Mouse (Mus musculus): ENCODE data around the gene Tceanc2. TPM values are rescaled to one million over a fixed set of nuclear protein-coding genes. Genes with fewer than 3 reads are reported as not detected.
A peak's percentile ranks its signal among the peaks of the same experiment; 100 is the strongest.

The Tceanc2 gene
- total and polyA plus RNA-seq, 2 experiments from 2014 or later, result 12.1 to 33.4 TPM

- DNase-seq (ENCODE audit: low spot score) (no peak), ATAC-seq (ENCODE audit: low FRiP score) (no peak)
- 52% methylated on average over 11 of the region's 11 CpGs for WGBS
- peak overlapping the region; percentile 80; the same call in 1 of the 2 replicates for H3K9ac ChIP-seq (replicated peaks; ENCODE audit: low read length, poor library complexity, severe bottlenecking)
- TF ChIP-seq CTCF (IDR thresholded peaks at IDR 0.05), result no peak
- H3K9me3 ChIP-seq (ENCODE audit: low read length), result no peaks in the 10 kb centered on the region
- H3K27me3 ChIP-seq (ENCODE audit: insufficient read depth, low read length), result no peaks in the 10 kb centered on the region
- peaks cover 7% of the 10 kb centered on the region; the same call in 1 of the 2 replicates for H3K4me1 ChIP-seq (ENCODE audit: insufficient read depth, low read length)
- H3K4me2 ChIP-seq (ENCODE audit: low read depth, low read length, poor library complexity, severe bottlenecking), result peak overlapping the region; percentile 53
- H3K36me3 ChIP-seq (ENCODE audit: insufficient read depth, low read length), result peaks cover 8% of the 10 kb centered on the region
- H3K27ac ChIP-seq (ENCODE audit: low read depth, low read length), result peak overlapping the region; percentile 96
- peak overlapping the region; percentile 95 for H3K4me3 ChIP-seq (ENCODE audit: low read depth, low read length)
These were observed 1.4 kb downstream of the Tceanc2 start for GRCm38 (mm10) chr4:107177506-107177905.

DNA sequence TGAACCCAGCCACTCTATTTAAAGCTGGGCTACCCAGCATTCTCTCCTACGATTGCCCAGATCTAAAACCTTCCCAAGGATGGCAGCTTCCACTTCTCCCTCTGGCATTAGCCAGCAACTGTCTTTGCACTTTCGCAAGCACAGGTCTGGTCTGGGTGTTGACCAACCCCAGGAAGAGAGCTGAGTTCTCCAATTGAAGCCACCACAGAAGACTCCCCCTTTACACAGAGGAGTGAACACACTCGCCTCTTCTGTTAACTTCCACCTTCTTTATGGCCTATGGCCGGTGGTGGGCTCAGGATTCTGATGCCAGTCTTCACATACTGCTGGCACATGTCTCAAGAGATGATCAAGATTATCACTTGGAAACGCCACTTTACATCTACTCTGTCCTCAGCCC, 11.1 kb downstream of the Tceanc2 start:
- no peak overlapping the region for H3K9ac ChIP-seq (replicated peaks; ENCODE audit: low read length, poor library complexity, severe bottlenecking)
- DNase-seq (ENCODE audit: low spot score) (no peak), ATAC-seq (ENCODE audit: low FRiP score) (no peak)
- WGBS, result 91% methylated on average over 5 of the region's 5 CpGs
- no peaks in the 10 kb centered on the region for H3K4me1 ChIP-seq (ENCODE audit: insufficient read depth, low read length)
- H3K4me3 ChIP-seq (ENCODE audit: low read depth, low read length), result no peak overlapping the region
- no peaks in the 10 kb centered on the region for H3K9me3 ChIP-seq (ENCODE audit: low read length)
- no peak overlapping the region for H3K4me2 ChIP-seq (ENCODE audit: low read depth, low read length, poor library complexity, severe bottlenecking)
- H3K27me3 ChIP-seq (ENCODE audit: insufficient read depth, low read length), result no peaks in the 10 kb centered on the region
- no peak overlapping the region for H3K27ac ChIP-seq (ENCODE audit: low read depth, low read length)
- peaks cover 2% of the 10 kb centered on the region for H3K36me3 ChIP-seq (ENCODE audit: insufficient read depth, low read length)
- no peak for TF ChIP-seq CTCF (IDR thresholded peaks at IDR 0.05)

DNA sequence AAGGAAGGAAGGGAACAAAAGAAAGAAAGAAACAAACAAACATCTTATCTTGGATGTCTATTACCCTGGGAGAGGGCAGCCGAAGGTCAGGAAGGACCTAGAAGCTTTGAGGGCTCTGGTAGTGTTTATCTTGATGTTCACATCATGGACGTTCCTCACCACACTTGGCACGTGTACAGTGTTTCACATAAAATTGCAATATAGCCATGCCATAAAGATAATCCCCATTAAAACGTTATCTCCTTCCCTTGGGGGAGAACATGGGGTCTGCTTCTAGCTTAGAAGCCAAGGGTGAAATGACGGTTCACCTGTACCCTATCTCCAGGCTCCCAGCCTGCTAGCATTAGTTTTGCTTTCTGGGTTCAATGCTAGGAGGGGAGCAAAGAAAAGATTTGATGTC, 12.2 kb downstream of the Tceanc2 start:
- Histone ChIP-seq H3K4me3 (ENCODE audit: low read depth, low read length) (no peak overlapping the region), H3K4me1 (ENCODE audit: insufficient read depth, low read length) (no peaks in the 10 kb centered on the region), H3K27ac (ENCODE audit: low read depth, low read length) (no peak overlapping the region), H3K36me3 (ENCODE audit: insufficient read depth, low read length) (peaks cover 2% of the 10 kb centered on the region), H3K9me3 (ENCODE audit: low read length) (no peaks in the 10 kb centered on the region), H3K4me2 (ENCODE audit: low read depth, low read length, poor library complexity, severe bottlenecking) (no peak overlapping the region), H3K27me3 (ENCODE audit: insufficient read depth, low read length) (no peaks in the 10 kb centered on the region), H3K9ac (replicated peaks; ENCODE audit: low read length, poor library complexity, severe bottlenecking) (no peak overlapping the region)
- no peak for ATAC-seq (ENCODE audit: low FRiP score)
- TF ChIP-seq CTCF (IDR thresholded peaks at IDR 0.05), result no peak
- no peak for DNase-seq (ENCODE audit: low spot score)
- WGBS, result 89% methylated on average over 5 of the region's 5 CpGs

GRCm38 (mm10) chr4:107163756-107164587, 14.9 kb downstream of the Tceanc2 start:
- Histone ChIP-seq H3K4me1 (ENCODE audit: insufficient read depth, low read length) (no peaks in the 10 kb centered on the region), H3K4me2 (ENCODE audit: low read depth, low read length, poor library complexity, severe bottlenecking) (no peak overlapping the region), H3K9ac (replicated peaks; ENCODE audit: low read length, poor library complexity, severe bottlenecking) (no peak overlapping the region), H3K27me3 (ENCODE audit: insufficient read depth, low read length) (no peaks in the 10 kb centered on the region), H3K36me3 (ENCODE audit: insufficient read depth, low read length) (peaks cover 9% of the 10 kb centered on the region), H3K4me3 (ENCODE audit: low read depth, low read length) (no peak overlapping the region), H3K9me3 (ENCODE audit: low read length) (no peaks in the 10 kb centered on the region), H3K27ac (ENCODE audit: low read depth, low read length) (no peak overlapping the region)
- peak; percentile 54; the same call in 1 of the 2 replicates for ATAC-seq (ENCODE audit: low FRiP score)
- 33% methylated on average over 9 of the region's 9 CpGs for WGBS
- peak; percentile 100 for TF ChIP-seq CTCF (IDR thresholded peaks at IDR 0.05)
- peak; percentile 89 for DNase-seq (ENCODE audit: low spot score)

- Histone ChIP-seq H3K27me3 (ENCODE audit: insufficient read depth, low read length) (no peaks in the 10 kb centered on the region), H3K4me3 (ENCODE audit: low read depth, low read length) (no peak overlapping the region), H3K27ac (ENCODE audit: low read depth, low read length) (no peak overlapping the region), H3K4me2 (ENCODE audit: low read depth, low read length, poor library complexity, severe bottlenecking) (no peak overlapping the region), H3K9me3 (ENCODE audit: low read length) (no peaks in the 10 kb centered on the region), H3K9ac (replicated peaks; ENCODE audit: low read length, poor library complexity, severe bottlenecking) (no peak overlapping the region), H3K36me3 (ENCODE audit: insufficient read depth, low read length) (peaks cover 12% of the 10 kb centered on the region), H3K4me1 (ENCODE audit: insufficient read depth, low read length) (no peaks in the 10 kb centered on the region)
- TF ChIP-seq CTCF (IDR thresholded peaks at IDR 0.05), result no peak
- no peak for DNase-seq (ENCODE audit: low spot score)
- ATAC-seq (ENCODE audit: low FRiP score), result no peak
- 89% methylated on average over 10 of the region's 10 CpGs for WGBS
These were observed 15.6 kb downstream of the Tceanc2 start for GRCm38 (mm10) chr4:107163341-107163740.

DNA sequence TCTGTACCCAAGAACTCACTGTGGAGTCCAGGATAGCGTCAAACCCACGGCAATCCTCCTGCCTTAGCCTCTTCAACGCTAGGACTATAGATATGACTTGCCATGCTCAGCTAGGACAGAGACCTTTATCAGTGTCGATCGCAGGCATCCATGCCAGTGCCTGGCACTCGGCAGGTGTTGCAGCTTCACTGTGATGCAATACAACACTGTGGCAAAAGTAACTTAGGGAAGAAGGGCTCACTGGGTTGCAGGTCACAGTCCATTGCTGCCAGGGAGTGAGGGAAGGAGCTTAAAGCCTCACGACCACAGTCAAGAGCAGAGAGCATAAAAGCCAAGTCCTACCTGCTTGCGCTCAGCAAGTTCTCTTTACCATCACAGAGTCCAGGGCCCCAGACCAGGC, 18.7 kb downstream of the Tceanc2 start:
- ATAC-seq (ENCODE audit: low FRiP score) (no peak), DNase-seq (ENCODE audit: low spot score) (no peak)
- no peak overlapping the region for H3K4me2 ChIP-seq (ENCODE audit: low read depth, low read length, poor library complexity, severe bottlenecking)
- no peak overlapping the region for H3K27ac ChIP-seq (ENCODE audit: low read depth, low read length)
- WGBS, result 89% methylated on average over 8 of the region's 8 CpGs
- no peaks in the 10 kb centered on the region for H3K27me3 ChIP-seq (ENCODE audit: insufficient read depth, low read length)
- H3K4me1 ChIP-seq (ENCODE audit: insufficient read depth, low read length), result no peaks in the 10 kb centered on the region
- H3K4me3 ChIP-seq (ENCODE audit: low read depth, low read length), result no peak overlapping the region
- no peaks in the 10 kb centered on the region for H3K9me3 ChIP-seq (ENCODE audit: low read length)
- H3K36me3 ChIP-seq (ENCODE audit: insufficient read depth, low read length), result peaks cover 18% of the 10 kb centered on the region
- no peak for TF ChIP-seq CTCF (IDR thresholded peaks at IDR 0.05)
- H3K9ac ChIP-seq (replicated peaks; ENCODE audit: low read length, poor library complexity, severe bottlenecking), result no peak overlapping the region

All from midbrain, postnatal 0 days (tissue).